Mouse (Mus musculus) embryonic fibroblast, embryonic 13.5 days (primary cell): ENCODE results near the gene Chn2.

Experiments
- CTCF ChIP-seq: IDR thresholded peaks from 2 replicates; pipeline ENCODE4 v1.5.1; 2011; ENCODE audit warnings: mild to moderate bottlenecking, control low read depth, low read length, moderate library complexity, borderline replicate concordance; ENCODE audit not compliant: insufficient read depth
- POLR2A ChIP-seq: IDR thresholded peaks from 2 replicates; pipeline ENCODE4 v1.6.1; 2011; ENCODE audit warnings: low read depth, mild to moderate bottlenecking, control low read depth, low read length, moderate library complexity

- TF ChIP-seq POLR2A, result no peak
- no peak for TF ChIP-seq CTCF
These were observed 80.7 kb downstream of the Chn2 start for GRCm38 (mm10) chr6:54119885-54120666.
